Comparison of ENCODE assay signal across 19 mouse cellular contexts in the genomic region with DNA sequence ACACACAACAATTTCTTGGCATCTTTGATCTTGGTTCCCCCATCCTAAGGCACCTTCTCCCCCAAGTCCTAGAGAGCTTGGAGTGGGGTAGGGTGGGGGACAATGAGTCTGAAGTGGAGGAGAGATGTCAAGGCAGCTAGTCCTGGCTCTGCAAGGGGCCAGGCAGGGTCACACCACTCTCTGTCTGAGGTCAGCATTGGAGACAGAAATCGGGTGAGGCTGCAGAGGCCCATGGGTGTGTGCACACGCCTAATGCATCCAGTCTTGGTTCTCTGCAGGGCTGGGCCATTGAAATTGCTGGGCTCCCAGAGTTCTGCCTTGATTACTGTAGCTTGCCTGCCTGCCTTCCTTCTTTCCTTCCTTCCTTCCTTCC. TPM values are rescaled to one million over a fixed set of nuclear protein-coding genes. Genes with fewer than 3 reads are reported as not detected.
A peak's percentile ranks its signal among the peaks of the same experiment; 100 is the strongest.
DNase-seq lines count a peak whose midpoint lies in the region; ATAC-seq lines count a peak whose summit lies in the region.
"Had no signal": no experiment of that assay in that cellular context is flagged by ENCODE, and none has a peak within 500 bp of the region (broad histone marks: within the 10 kb centered on the region; RNA-seq: fewer than 3 reads in every experiment).

No protein-coding gene starts in this region.

- DNase-seq in forebrain, embryonic 10.5 days (ENCODE audit: extremely low spot score, low spot score) = peak; percentile 18
- no peak for DNase-seq in forebrain, embryonic 14.5 days (ENCODE audit: low spot score)
- DNase-seq in hindbrain, embryonic 11.5 days (ENCODE audit: low spot score) = peak; percentile 43
- DNase-seq in neural tube, embryonic 10.5 days (ENCODE audit: extremely low spot score, low spot score) = peak; percentile 38
- peak; percentile 24 for DNase-seq in skeletal muscle tissue, adult 2 months (ENCODE audit: low read depth, low spot score)
- no peak for DNase-seq in gastrocnemius, postnatal 36 days
- DNase-seq: cerebellum, postnatal 14 days; right cerebral cortex, postnatal 25 days had no signal

- WGBS in forebrain, embryonic 10.5 days = 5% methylated on average over 2 of the region's 2 CpGs
- WGBS in forebrain, embryonic 14.5 days = 4% methylated on average over 2 of the region's 2 CpGs
- 0% methylated on average over 2 of the region's 2 CpGs for WGBS in hindbrain, embryonic 11.5 days
- WGBS in hindbrain, embryonic 12.5 days = 0% methylated on average over 2 of the region's 2 CpGs
- 3% methylated on average over 2 of the region's 2 CpGs for WGBS in neural tube, embryonic 15.5 days

- peaks cover 11% of the 10 kb centered on the region for H3K4me1 ChIP-seq in forebrain, embryonic 10.5 days
- no peaks in the 10 kb centered on the region for H3K4me1 ChIP-seq in forebrain, embryonic 14.5 days (ENCODE audit: control insufficient read depth, insufficient read depth, low read length)
- no peaks in the 10 kb centered on the region for H3K4me1 ChIP-seq in hindbrain, embryonic 11.5 days (replicated peaks; ENCODE audit: control insufficient read depth, insufficient read depth, low read length)
- H3K4me1 ChIP-seq in hindbrain, embryonic 12.5 days = peaks cover 4% of the 10 kb centered on the region; the same call in 1 of the 2 replicates
- 0 out of 2 replicates have a peak, but pooled peaks cover 2% of the 10 kb centered on the region for H3K4me1 ChIP-seq in neural tube, embryonic 15.5 days

- H3K4me2 ChIP-seq in forebrain, embryonic 14.5 days (ENCODE audit: low read length) = no peak overlapping the region
- no peak overlapping the region for H3K4me2 ChIP-seq in hindbrain, embryonic 11.5 days (replicated peaks; ENCODE audit: low read depth, low read length)
- H3K4me2 ChIP-seq in hindbrain, embryonic 12.5 days (replicated peaks) = no peak overlapping the region
- no peak overlapping the region for H3K4me2 ChIP-seq in neural tube, embryonic 15.5 days
- H3K4me2 ChIP-seq: forebrain, embryonic 12.5 days; midbrain, embryonic 12.5 days had no signal

- no peak overlapping the region for H3K9ac ChIP-seq in forebrain, embryonic 14.5 days (ENCODE audit: low read length)
- H3K9ac ChIP-seq in hindbrain, embryonic 11.5 days (ENCODE audit: low read depth, low read length) = no peak overlapping the region
- no peak overlapping the region for H3K9ac ChIP-seq in hindbrain, embryonic 12.5 days
- H3K9ac ChIP-seq in neural tube, embryonic 15.5 days (replicated peaks) = no peak overlapping the region
- H3K9ac ChIP-seq: forebrain, embryonic 12.5 days; midbrain, embryonic 12.5 days had no signal

- H3K27ac ChIP-seq in forebrain, embryonic 10.5 days = no peak overlapping the region
- H3K27ac ChIP-seq in forebrain, embryonic 14.5 days (ENCODE audit: low read depth, low read length) = no peak overlapping the region
- H3K27ac ChIP-seq in hindbrain, embryonic 11.5 days (ENCODE audit: low read depth, low read length) = no peak overlapping the region
- no peak overlapping the region for H3K27ac ChIP-seq in hindbrain, embryonic 12.5 days
- H3K27ac ChIP-seq in neural tube, embryonic 15.5 days (replicated peaks) = no peak overlapping the region
- H3K27ac ChIP-seq: forebrain, embryonic 12.5 days; midbrain, embryonic 12.5 days had no signal

- intact Hi-C loops in gastrocnemius, postnatal 36 days (cut with DNase I) = no loop called here

- H3K27me3 ChIP-seq in forebrain, embryonic 10.5 days (ENCODE audit: poor library complexity, severe bottlenecking) = peaks cover 100% of the 10 kb centered on the region
- peaks cover 100% of the 10 kb centered on the region for H3K27me3 ChIP-seq in forebrain, embryonic 14.5 days (replicated peaks; ENCODE audit: control insufficient read depth, insufficient read depth, low read length)
- H3K27me3 ChIP-seq in hindbrain, embryonic 11.5 days (ENCODE audit: control insufficient read depth, insufficient read depth, low read length) = peaks cover 94% of the 10 kb centered on the region
- H3K27me3 ChIP-seq in hindbrain, embryonic 12.5 days = peaks cover 98% of the 10 kb centered on the region
- H3K27me3 ChIP-seq in neural tube, embryonic 15.5 days (replicated peaks) = peaks cover 93% of the 10 kb centered on the region

- no peaks in the 10 kb centered on the region for H3K36me3 ChIP-seq in forebrain, embryonic 10.5 days (replicated peaks)
- no peaks in the 10 kb centered on the region for H3K36me3 ChIP-seq in forebrain, embryonic 14.5 days (ENCODE audit: control insufficient read depth, insufficient read depth, low read length)
- H3K36me3 ChIP-seq in hindbrain, embryonic 11.5 days (ENCODE audit: control insufficient read depth, insufficient read depth, low read length) = no peaks in the 10 kb centered on the region
- H3K36me3 ChIP-seq in hindbrain, embryonic 12.5 days = no peaks in the 10 kb centered on the region
- no peaks in the 10 kb centered on the region for H3K36me3 ChIP-seq in neural tube, embryonic 15.5 days
- H3K36me3 ChIP-seq: forebrain, embryonic 12.5 days; midbrain, embryonic 12.5 days had no signal

- ATAC-seq in forebrain, embryonic 14.5 days = no peak
- ATAC-seq in hindbrain, embryonic 11.5 days (ENCODE audit: low FRiP score) = no peak
- ATAC-seq in hindbrain, embryonic 12.5 days (ENCODE audit: low FRiP score) = no peak
- no peak for ATAC-seq in neural tube, embryonic 15.5 days (ENCODE audit: low FRiP score)

- H3K9me3 ChIP-seq in forebrain, embryonic 10.5 days = no peaks in the 10 kb centered on the region
- H3K9me3 ChIP-seq in forebrain, embryonic 14.5 days (replicated peaks; ENCODE audit: control insufficient read depth, low read length) = no peaks in the 10 kb centered on the region
- H3K9me3 ChIP-seq in hindbrain, embryonic 11.5 days (ENCODE audit: control insufficient read depth, low read length) = no peaks in the 10 kb centered on the region
- H3K9me3 ChIP-seq in hindbrain, embryonic 12.5 days (replicated peaks) = no peaks in the 10 kb centered on the region
- no peaks in the 10 kb centered on the region for H3K9me3 ChIP-seq in neural tube, embryonic 15.5 days (replicated peaks)
- H3K9me3 ChIP-seq: forebrain, embryonic 12.5 days; midbrain, embryonic 12.5 days had no signal

- H3K4me3 ChIP-seq in forebrain, embryonic 10.5 days = no peak overlapping the region
- no peak overlapping the region for H3K4me3 ChIP-seq in forebrain, embryonic 14.5 days (ENCODE audit: low read depth, low read length)
- H3K4me3 ChIP-seq in hindbrain, embryonic 11.5 days (ENCODE audit: low read depth, low read length) = no peak overlapping the region
- no peak overlapping the region for H3K4me3 ChIP-seq in hindbrain, embryonic 12.5 days
- no peak overlapping the region for H3K4me3 ChIP-seq in neural tube, embryonic 15.5 days (replicated peaks)
- H3K4me3 ChIP-seq: forebrain, embryonic 12.5 days; midbrain, embryonic 12.5 days had no signal

RNA-seq across cellular contexts. Expression of gene Tbx5, which starts 1.5 kb away (rescaled TPM):
- polyA plus RNA-seq in forebrain, embryonic 10.5 days (2016; fragmentation: Nextera tagmentation; extraction: Ambion mirVana) = 0.04 and 0.41 TPM in 2 replicates
- 0.04 TPM in 1 of 2 replicates, not detected in the other for polyA plus RNA-seq in forebrain, embryonic 14.5 days (2014; fragmentation: Nextera tagmentation; extraction: Ambion mirVana)
- not detected in 2 replicates for polyA plus RNA-seq in hindbrain, embryonic 11.5 days (2014; fragmentation: Nextera tagmentation; extraction: Ambion mirVana)
- polyA plus RNA-seq in hindbrain, embryonic 12.5 days (2016; fragmentation: Nextera tagmentation; extraction: Ambion mirVana) = 0.09 and 0.13 TPM in 2 replicates
- 0.10 and 0.19 TPM in 2 replicates for polyA plus RNA-seq in neural tube, embryonic 15.5 days (2015; fragmentation: Nextera tagmentation; extraction: Ambion mirVana)
- not detected for total RNA-seq in gastrocnemius, postnatal 36 days (2021)
- total RNA-seq: granulocyte monocyte progenitor cell, adult 5-6 weeks; layer of hippocampus, postnatal 25 days; left cerebral cortex, postnatal 25 days had no signal
- polyA plus RNA-seq: intestine, embryonic 14.5 days; kidney, embryonic 14.5 days; large intestine, adult 2 months; liver, embryonic 16.5 days had no signal

Comparison
In these comparisons a context has a peak if more than half of its experiments do, and no peak if none do; other contexts are left out.
1. DNase-seq: peak in forebrain, embryonic 10.5 days (single experiment), hindbrain, embryonic 11.5 days (single experiment), neural tube, embryonic 10.5 days (single experiment) and skeletal muscle tissue, adult 2 months (single experiment); none in forebrain, embryonic 14.5 days (single experiment) and gastrocnemius, postnatal 36 days (0 of 2).